8 mouse cellular contexts compared by ENCODE assay signal in the genomic region with DNA sequence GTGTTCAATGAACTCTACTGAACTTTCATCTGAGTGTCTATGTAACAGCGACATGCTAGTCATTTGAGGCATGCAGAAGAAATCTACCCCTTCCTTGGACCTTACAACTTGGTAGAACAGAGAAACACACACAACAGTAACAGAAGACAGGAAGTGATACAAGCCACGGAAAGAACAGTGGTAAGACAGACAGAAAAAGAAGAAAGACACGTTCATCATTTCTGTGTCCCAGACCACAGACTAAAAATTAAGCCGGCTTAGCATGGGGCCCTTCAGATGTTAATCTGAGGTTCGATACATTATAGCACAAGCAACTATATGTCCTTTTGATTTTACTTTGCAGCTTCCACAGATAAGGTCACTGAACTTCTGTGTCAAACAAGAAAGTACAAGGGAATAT. TPM values are rescaled to one million over a fixed set of nuclear protein-coding genes. Genes with fewer than 3 reads are reported as not detected.
DNase-seq lines count a peak whose midpoint lies in the region; ATAC-seq lines count a peak whose summit lies in the region.

No protein-coding gene starts in this region.

- 61% methylated on average over 5 of the region's 5 CpGs for WGBS in heart, embryonic 11.5 days (ENCODE audit: insufficient replicate concordance)
- 81% methylated on average over 5 of the region's 5 CpGs for WGBS in forebrain, embryonic 14.5 days
- WGBS in liver, embryonic 16.5 days (ENCODE audit: insufficient replicate concordance): 12% methylated on average over 5 of the region's 5 CpGs

- H3K27ac ChIP-seq in heart, embryonic 11.5 days (ENCODE audit: low read depth, low read length): no peak overlapping the region
- no peak overlapping the region for H3K27ac ChIP-seq in forebrain, embryonic 14.5 days (ENCODE audit: low read depth, low read length)
- H3K27ac ChIP-seq in liver, embryonic 16.5 days (ENCODE audit: low read length): peak overlapping the region; percentile 44; the same call in 1 of the 2 replicates

- H3K9me3 ChIP-seq in heart, embryonic 11.5 days (replicated peaks; ENCODE audit: control insufficient read depth, low read length): no peaks in the 10 kb centered on the region
- no peaks in the 10 kb centered on the region for H3K9me3 ChIP-seq in forebrain, embryonic 14.5 days (replicated peaks; ENCODE audit: control insufficient read depth, low read length)
- no peaks in the 10 kb centered on the region for H3K9me3 ChIP-seq in liver, embryonic 16.5 days (replicated peaks; ENCODE audit: control insufficient read depth, low read length)

- H3K27me3 ChIP-seq in heart, embryonic 11.5 days (ENCODE audit: control insufficient read depth, insufficient read depth, low read length): no peaks in the 10 kb centered on the region
- no peaks in the 10 kb centered on the region for H3K27me3 ChIP-seq in forebrain, embryonic 14.5 days (replicated peaks; ENCODE audit: control insufficient read depth, insufficient read depth, low read length)
- 0 out of 2 replicates have a peak, but pooled peaks cover 2% of the 10 kb centered on the region for H3K27me3 ChIP-seq in liver, embryonic 16.5 days (ENCODE audit: control insufficient read depth, insufficient read depth, low read depth, low read length)

- H3K9ac ChIP-seq in heart, embryonic 11.5 days (ENCODE audit: low read depth, low read length): no peak overlapping the region
- no peak overlapping the region for H3K9ac ChIP-seq in forebrain, embryonic 14.5 days (ENCODE audit: low read length)
- 0 out of 2 replicates have a peak overlapping the region, but pooled peaks have one; percentile 9 for H3K9ac ChIP-seq in liver, embryonic 16.5 days (ENCODE audit: low read depth, low read length)

- no peaks in the 10 kb centered on the region for H3K36me3 ChIP-seq in heart, embryonic 11.5 days (ENCODE audit: control insufficient read depth, insufficient read depth, low read length)
- no peaks in the 10 kb centered on the region for H3K36me3 ChIP-seq in forebrain, embryonic 14.5 days (ENCODE audit: control insufficient read depth, insufficient read depth, low read length)
- no peaks in the 10 kb centered on the region for H3K36me3 ChIP-seq in liver, embryonic 16.5 days (ENCODE audit: control insufficient read depth, insufficient read depth)

- peak overlapping the region; percentile 91 for H3K4me3 ChIP-seq in heart, embryonic 11.5 days (ENCODE audit: low read depth, low read length)
- no peak overlapping the region for H3K4me3 ChIP-seq in forebrain, embryonic 14.5 days (ENCODE audit: low read depth, low read length)
- H3K4me3 ChIP-seq in liver, embryonic 16.5 days (ENCODE audit: low read depth, low read length): peak overlapping the region; percentile 95

- DNase-seq in heart, postnatal 14 days: no peak
- peak; percentile 57 for DNase-seq in A20 (ENCODE audit: low read depth, low spot score)
- no peak for DNase-seq in forebrain, embryonic 14.5 days (ENCODE audit: low spot score)
- DNase-seq in left cerebral cortex, postnatal 25 days (ENCODE audit: low spot score in 2 of 2): no peak
- DNase-seq in gastrocnemius, postnatal 4 days (ENCODE audit: low spot score in 2 of 2): no peak
- no peak for DNase-seq in MN1 (ENCODE audit: low spot score)

- intact Hi-C loops in heart, postnatal 14 days (cut with DNase I): loop anchor here (2.0 kb wide), 3 partner anchors 51 to 139 kb away; partner anchors contain the start of gene Nup107
- intact Hi-C loops in left cerebral cortex, postnatal 25 days (cut with DNase I): loop anchor here (2.0 kb wide), 2 partner anchors 51 to 259 kb away; partner anchors contain the start of gene Nup107

- ATAC-seq in heart, embryonic 11.5 days (replicated peaks; ENCODE audit: insufficient number of reproducible peaks, low FRiP score, low TSS enrichment): no peak
- ATAC-seq in forebrain, embryonic 14.5 days: no peak
- ATAC-seq in liver, embryonic 16.5 days (ENCODE audit: low read depth): no peak

- H3K4me1 ChIP-seq in heart, embryonic 11.5 days (ENCODE audit: control insufficient read depth, insufficient read depth, low read length): peaks cover 19% of the 10 kb centered on the region
- peaks cover 19% of the 10 kb centered on the region for H3K4me1 ChIP-seq in forebrain, embryonic 14.5 days (ENCODE audit: control insufficient read depth, insufficient read depth, low read length)
- peaks cover 25% of the 10 kb centered on the region for H3K4me1 ChIP-seq in liver, embryonic 16.5 days (ENCODE audit: control insufficient read depth, low read depth, low read length)

- H3K4me2 ChIP-seq in heart, embryonic 11.5 days: peak overlapping the region; percentile 76
- peak overlapping the region; percentile 69; the same call in 1 of the 2 replicates for H3K4me2 ChIP-seq in forebrain, embryonic 14.5 days (ENCODE audit: low read length)
- peak overlapping the region; percentile 99 for H3K4me2 ChIP-seq in liver, embryonic 16.5 days (ENCODE audit: low read depth, low read length)

RNA-seq across cellular contexts. Expression of gene Rap1b, which starts 2.1 kb away (rescaled TPM):
- 137 and 155 TPM in 2 replicates for polyA plus RNA-seq in heart, embryonic 11.5 days (2014; fragmentation: Nextera tagmentation; extraction: Ambion mirVana)
- 10 to 100 TPM; 68.6 to 72.2 TPM for total RNA-seq in heart, postnatal 14 days (2021)
- polyA plus RNA-seq in forebrain, embryonic 14.5 days (2014; fragmentation: Nextera tagmentation; extraction: Ambion mirVana): 138 and 160 TPM in 2 replicates
- 87.0 and 91.8 TPM in 2 replicates for polyA plus RNA-seq in liver, embryonic 16.5 days (2015; fragmentation: Nextera tagmentation; extraction: Ambion mirVana)
- 10 to 100 TPM; 64.0 to 69.5 TPM for total RNA-seq in left cerebral cortex, postnatal 25 days (2021)
- 10 to 100 TPM; 69.7 to 77.3 TPM for total RNA-seq in gastrocnemius, postnatal 4 days (2021)

RNA-seq across cellular contexts. Expression of gene Nup107, which starts 51.2 kb away (rescaled TPM):
- 56.3 and 68.9 TPM in 2 replicates for polyA plus RNA-seq in heart, embryonic 11.5 days (2014; fragmentation: Nextera tagmentation; extraction: Ambion mirVana)
- total RNA-seq in heart, postnatal 14 days (2021): 1 to 10 TPM; 7.8 to 9.5 TPM
- polyA plus RNA-seq in forebrain, embryonic 14.5 days (2014; fragmentation: Nextera tagmentation; extraction: Ambion mirVana): 61.1 and 68.7 TPM in 2 replicates
- 30.0 and 30.3 TPM in 2 replicates for polyA plus RNA-seq in liver, embryonic 16.5 days (2015; fragmentation: Nextera tagmentation; extraction: Ambion mirVana)
- total RNA-seq in left cerebral cortex, postnatal 25 days (2021): 10 to 100 TPM; 13.7 to 15.5 TPM
- total RNA-seq in gastrocnemius, postnatal 4 days (2021): 10 to 100 TPM; 16.8 to 21.3 TPM
